Mouse (Mus musculus) heart, embryonic 11.5 days (tissue): ENCODE measurements at regions not wholly inside any gene's neighbourhood (a gene's known extent, or its start where the extent isn't known, plus 50 kb on each side); places are given as distances from the start of the nearest gene placed in this dataset.

ENCODE experiments used
- ATAC-seq: fragments of 200-750 bp; cut with Nextera tagmentation; replicated peaks from 2 replicates; pipeline ENCODE4 v1.8.0; 2017; ENCODE audit warnings: moderate library complexity; ENCODE audit not compliant: insufficient number of reproducible peaks, low FRiP score, low TSS enrichment
- H3K27ac ChIP-seq: fragments of 300-500 bp; sonication (generic); 2 replicates; pipeline ENCODE4 v1.5.1; 2014; ENCODE audit warnings: mild to moderate bottlenecking, low read depth, low read length
- H3K27me3 ChIP-seq: fragments of 300-500 bp; sonication (generic); 2 replicates; pipeline ENCODE4 v1.6.1; 2014; ENCODE audit warnings: mild to moderate bottlenecking, low read length, mixed read lengths; ENCODE audit not compliant: control insufficient read depth, insufficient read depth
- H3K36me3 ChIP-seq: fragments of 300-500 bp; sonication (generic); 2 replicates; pipeline ENCODE4 v1.6.1; 2014; ENCODE audit warnings: mild to moderate bottlenecking, low read length, moderate library complexity, mixed read lengths; ENCODE audit not compliant: control insufficient read depth, insufficient read depth
- H3K4me1 ChIP-seq: fragments of 300-500 bp; sonication (generic); 2 replicates; pipeline ENCODE4 v1.6.1; 2014; ENCODE audit warnings: low read length; ENCODE audit not compliant: control insufficient read depth, insufficient read depth
- H3K4me2 ChIP-seq: fragments of 300-500 bp; sonication (generic); 2 replicates; pipeline ENCODE4 v1.6.1; 2014; ENCODE audit warnings: mild to moderate bottlenecking, moderate library complexity
- H3K4me3 ChIP-seq: fragments of 300-500 bp; sonication (generic); 2 replicates; pipeline ENCODE4 v1.5.1; 2014; ENCODE audit warnings: low read depth, low read length
- H3K9ac ChIP-seq: fragments of 300-500 bp; sonication (generic); 2 replicates; pipeline ENCODE4 v1.6.1; 2014; ENCODE audit warnings: mild to moderate bottlenecking, low read depth, low read length, moderate library complexity
- H3K9me3 ChIP-seq: fragments of 300-500 bp; sonication (generic); replicated peaks from 2 replicates; pipeline ENCODE4 v1.6.1; 2016; ENCODE audit warnings: low read length; ENCODE audit not compliant: control insufficient read depth
- WGBS: fragments of 180-500 bp; shearing (Covaris S2); extraction: QIAGEN DNeasy Blood & Tissue Kit; methylation state at CpG from one replicate; pipeline ENCODE4 v1.1.7; 2014; ENCODE audit not compliant: insufficient replicate concordance; 5-methylcytosine and 5-hydroxymethylcytosine counted together

- Histone ChIP-seq H3K9me3 (no peaks in the 10 kb centered on the region), H3K4me3 (no peak overlapping the region), H3K27me3 (no peaks in the 10 kb centered on the region), H3K4me1 (0 out of 2 replicates have a peak, but pooled peaks cover 3% of the 10 kb centered on the region), H3K36me3 (no peaks in the 10 kb centered on the region), H3K9ac (no peak overlapping the region), H3K27ac (no peak overlapping the region), H3K4me2 (no peak overlapping the region)
- 69% methylated on average over 4 of the region's 4 CpGs for WGBS
- ATAC-seq = no peak
Observed at GRCm38 (mm10) chr12:31168221-31168890, 72.2 kb upstream of the Gm6993 start.

GRCm38 (mm10) chr12:31170111-31170510 is 70.5 kb upstream of the Gm6993 start:
- Histone ChIP-seq H3K27me3 (no peaks in the 10 kb centered on the region), H3K4me1 (0 out of 2 replicates have a peak, but pooled peaks cover 4% of the 10 kb centered on the region), H3K36me3 (no peaks in the 10 kb centered on the region), H3K4me2 (no peak overlapping the region), H3K27ac (no peak overlapping the region), H3K9ac (no peak overlapping the region), H3K4me3 (no peak overlapping the region), H3K9me3 (no peaks in the 10 kb centered on the region)
- ATAC-seq = no peak
- 60% methylated on average over 6 of the region's 6 CpGs for WGBS

- Histone ChIP-seq H3K9ac (no peak overlapping the region), H3K27ac (no peak overlapping the region), H3K9me3 (no peaks in the 10 kb centered on the region), H3K4me2 (no peak overlapping the region), H3K4me1 (0 out of 2 replicates have a peak, but pooled peaks cover 4% of the 10 kb centered on the region), H3K36me3 (no peaks in the 10 kb centered on the region), H3K4me3 (no peak overlapping the region), H3K27me3 (no peaks in the 10 kb centered on the region)
- WGBS = 74% methylated on average over 10 of the region's 10 CpGs
- ATAC-seq = no peak
Observed at GRCm38 (mm10) chr12:31170546-31171160, 69.9 kb upstream of the Gm6993 start.

- Histone ChIP-seq H3K4me3 (no peak overlapping the region), H3K9me3 (no peaks in the 10 kb centered on the region), H3K4me1 (0 out of 2 replicates have a peak, but pooled peaks cover 4% of the 10 kb centered on the region), H3K4me2 (no peak overlapping the region), H3K27me3 (no peaks in the 10 kb centered on the region), H3K27ac (no peak overlapping the region), H3K36me3 (no peaks in the 10 kb centered on the region), H3K9ac (no peak overlapping the region)
- 86% methylated on average over 4 of the region's 4 CpGs for WGBS
- no peak for ATAC-seq
Observed at GRCm38 (mm10) chr12:31171992-31172391, 68.6 kb upstream of the Gm6993 start.

- Histone ChIP-seq H3K36me3 (no peaks in the 10 kb centered on the region), H3K27me3 (no peaks in the 10 kb centered on the region), H3K4me3 (no peak overlapping the region), H3K4me1 (0 out of 2 replicates have a peak, but pooled peaks cover 4% of the 10 kb centered on the region), H3K27ac (no peak overlapping the region), H3K9ac (no peak overlapping the region), H3K4me2 (no peak overlapping the region), H3K9me3 (no peaks in the 10 kb centered on the region)
- 85% methylated on average over 4 of the region's 4 CpGs for WGBS
- ATAC-seq = no peak
Observed at GRCm38 (mm10) chr12:31172451-31173318, 67.9 kb upstream of the Gm6993 start.

- no peak overlapping the region for H3K9ac ChIP-seq
- H3K4me2 ChIP-seq = no peak overlapping the region
- WGBS = 59% methylated on average over 5 of the region's 5 CpGs
- H3K4me3 ChIP-seq = no peak overlapping the region
- no peak overlapping the region for H3K27ac ChIP-seq
- 0 out of 2 replicates have a peak, but pooled peaks cover 4% of the 10 kb centered on the region for H3K4me1 ChIP-seq
- H3K27me3 ChIP-seq = no peaks in the 10 kb centered on the region
- ATAC-seq = no peak
- no peaks in the 10 kb centered on the region for H3K36me3 ChIP-seq
- no peaks in the 10 kb centered on the region for H3K9me3 ChIP-seq
Observed at GRCm38 (mm10) chr12:31173512-31173911, 67.1 kb upstream of the Gm6993 start.

- 68% methylated on average over 6 of the region's 6 CpGs for WGBS
- H3K27ac ChIP-seq = no peak overlapping the region
- H3K36me3 ChIP-seq = no peaks in the 10 kb centered on the region
- H3K4me1 ChIP-seq = peaks cover 6% of the 10 kb centered on the region
- H3K4me2 ChIP-seq = no peak overlapping the region
- no peaks in the 10 kb centered on the region for H3K9me3 ChIP-seq
- H3K9ac ChIP-seq = no peak overlapping the region
- ATAC-seq = no peak
- no peaks in the 10 kb centered on the region for H3K27me3 ChIP-seq
- H3K4me3 ChIP-seq = no peak overlapping the region
Observed at GRCm38 (mm10) chr12:31179536-31179935, 61.0 kb upstream of the Gm6993 start.

- no peaks in the 10 kb centered on the region for H3K9me3 ChIP-seq
- ATAC-seq = no peak
- peaks cover 8% of the 10 kb centered on the region for H3K4me1 ChIP-seq
- H3K27ac ChIP-seq = no peak overlapping the region
- H3K4me3 ChIP-seq = no peak overlapping the region
- WGBS = 40% methylated on average over 4 of the region's 4 CpGs
- H3K36me3 ChIP-seq = no peaks in the 10 kb centered on the region
- no peak overlapping the region for H3K9ac ChIP-seq
- H3K27me3 ChIP-seq = 0 out of 2 replicates have a peak, but pooled peaks cover 3% of the 10 kb centered on the region
- H3K4me2 ChIP-seq = no peak overlapping the region
Observed at GRCm38 (mm10) chr12:31183632-31184031, 56.9 kb upstream of the Gm6993 start.
